Mouse (Mus musculus) spleen, adult 2 months (tissue): Measurements from ENCODE around the gene Enpep.

ENCODE experiments used
- CTCF ChIP-seq: fragments of 200-500 bp; IDR thresholded peaks from 2 replicates; pipeline ENCODE4 v1.5.1; 2011; ENCODE audit warnings: mild to moderate bottlenecking, inconsistent platforms; ENCODE audit not compliant: insufficient read depth, insufficient read length, insufficient replicate concordance; ENCODE audit errors: extremely low read depth
- POLR2A ChIP-seq: fragments of 200-500 bp; IDR thresholded peaks from 2 replicates; pipeline ENCODE4 v1.6.1; 2011; ENCODE audit warnings: low read depth, low read length, inconsistent platforms

DNA sequence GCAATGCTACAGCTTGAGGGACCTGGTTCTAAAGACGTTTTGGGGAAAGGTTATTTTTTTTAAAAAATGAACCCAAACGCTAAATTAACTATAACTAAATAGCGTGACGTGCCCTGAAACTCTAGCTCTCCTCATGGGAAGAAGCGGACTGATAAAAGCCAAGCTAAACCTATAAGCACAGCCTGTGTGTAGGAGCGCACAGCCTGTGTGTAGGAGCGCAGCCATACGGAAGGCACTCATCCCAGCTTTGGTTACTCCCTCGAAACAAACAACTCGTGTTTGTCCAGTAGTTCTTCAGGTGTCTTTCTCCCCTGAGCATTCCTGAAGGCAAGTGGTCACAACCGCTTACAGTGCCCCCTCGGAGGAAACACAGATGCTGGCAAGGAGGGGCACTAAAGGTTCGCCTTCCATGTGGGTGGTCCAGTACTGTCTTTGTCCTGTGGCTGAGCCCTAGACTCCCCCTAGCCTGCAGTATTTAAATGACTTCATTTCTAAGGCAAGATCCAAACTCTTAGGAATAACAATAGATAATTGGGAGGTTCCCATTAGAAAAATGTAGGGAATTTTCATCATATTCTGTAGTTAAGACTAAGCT, 93.8 kb downstream of the Enpep start:
- TF ChIP-seq POLR2A (no peak), CTCF (no peak)
